Mouse (Mus musculus): ENCODE measurements around the gene Brd7.

DNA sequence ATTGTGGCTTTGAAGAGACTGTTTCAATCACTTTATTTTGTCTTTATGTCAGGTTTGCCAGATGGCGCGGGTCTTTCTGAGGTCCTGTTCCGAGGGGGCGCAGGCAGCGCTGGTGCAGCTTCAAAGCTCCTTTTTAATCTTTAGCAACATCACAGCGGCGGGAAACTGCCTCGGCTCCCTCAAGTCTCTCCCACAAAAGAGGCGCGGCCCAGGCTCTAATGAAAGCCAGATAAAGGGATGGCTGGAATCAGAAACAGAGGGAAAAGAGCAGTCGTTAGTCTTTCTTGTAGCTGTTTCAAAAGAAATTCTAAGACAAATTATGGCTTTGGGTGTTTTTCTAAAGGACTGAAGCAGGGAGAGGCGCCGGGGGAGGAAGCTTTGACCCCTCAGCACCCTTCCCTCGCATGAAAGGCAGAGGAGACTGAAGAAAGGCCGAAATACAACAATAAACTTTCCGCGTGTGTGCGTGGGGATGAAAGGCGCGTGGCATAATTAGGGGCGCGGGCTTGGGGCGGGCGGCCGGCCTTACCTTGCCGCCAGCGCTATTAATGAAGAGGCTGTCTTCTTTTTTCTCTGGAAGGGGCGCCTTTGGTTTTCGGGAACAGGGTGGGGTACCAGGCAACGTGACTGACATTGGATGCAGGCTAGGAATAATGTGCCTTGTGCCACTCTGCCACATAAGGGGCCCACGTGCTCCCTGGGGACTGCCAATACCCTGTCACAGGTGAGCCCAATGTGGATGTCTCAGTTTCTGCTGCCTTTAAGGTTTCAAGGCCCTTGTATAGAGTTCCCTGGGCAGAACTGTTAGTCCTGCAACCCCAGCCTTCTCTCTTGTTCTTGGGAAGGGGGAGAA, 20.5 kb upstream of the Brd7 start:
- no peak for TF ChIP-seq CTCF (conservative IDR thresholded peaks at IDR 0.05; ENCODE audit: low read length)
- no peak for TF ChIP-seq NANOG (IDR thresholded peaks at IDR 0.05; ENCODE audit: borderline replicate concordance, low read length)
- no peak for TF ChIP-seq POU5F1 (IDR thresholded peaks at IDR 0.05; ENCODE audit: borderline replicate concordance, low read length)
